Mouse (Mus musculus) liver, embryonic 13.5 days (tissue): ENCODE measurements around the gene Zfp169. TPM values are rescaled to one million over a fixed set of nuclear protein-coding genes. Genes with fewer than 3 reads are reported as not detected.
A peak's percentile ranks its signal among the peaks of the same experiment; 100 is the strongest.

Source experiments
- ATAC-seq: fragments of 200-750 bp; cut with Nextera tagmentation; 2 replicates; pipeline ENCODE4 v1.8.0; 2017; ENCODE audit warnings: low read depth, mild to moderate bottlenecking, moderate number of reproducible peaks, moderate library complexity
- DNase-seq: peaks from one replicate; pipeline ENCODE4 v3.0.0; 2022
- H3K27ac ChIP-seq: fragments of 300-500 bp; sonication (generic); 2 replicates; pipeline ENCODE4 v1.5.1; 2015; ENCODE audit warnings: moderate library complexity, mild to moderate bottlenecking, inconsistent platforms
- H3K27me3 ChIP-seq: fragments of 300-500 bp; sonication (generic); 2 replicates; pipeline ENCODE4 v1.6.1; 2015; ENCODE audit warnings: mild to moderate bottlenecking, inconsistent platforms
- H3K36me3 ChIP-seq: fragments of 300-500 bp; sonication (generic); 2 replicates; pipeline ENCODE4 v1.6.1; 2015; ENCODE audit warnings: mild to moderate bottlenecking, inconsistent platforms
- H3K4me1 ChIP-seq: fragments of 300-500 bp; sonication (generic); replicated peaks from 2 replicates; pipeline ENCODE4 v1.6.1; 2015; ENCODE audit warnings: inconsistent platforms
- H3K4me2 ChIP-seq: fragments of 300-500 bp; sonication (generic); 2 replicates; pipeline ENCODE4 v1.6.1; 2015; ENCODE audit warnings: inconsistent platforms, mild to moderate bottlenecking, moderate library complexity
- H3K4me3 ChIP-seq: fragments of 300-500 bp; sonication (generic); replicated peaks from 2 replicates; pipeline ENCODE4 v1.5.1; 2015; ENCODE audit warnings: mild to moderate bottlenecking, inconsistent platforms
- H3K9ac ChIP-seq: fragments of 300-500 bp; sonication (generic); 2 replicates; pipeline ENCODE4 v1.6.1; 2015; ENCODE audit warnings: mild to moderate bottlenecking, inconsistent platforms
- H3K9me3 ChIP-seq: fragments of 300-500 bp; sonication (generic); replicated peaks from 2 replicates; pipeline ENCODE4 v1.6.1; 2016; ENCODE audit warnings: inconsistent platforms
- WGBS: fragments of 180-500 bp; shearing (Covaris S2); methylation state at CpG from one replicate; pipeline ENCODE4 v1.1.7; 2015; ENCODE audit not compliant: insufficient replicate concordance; 5-methylcytosine and 5-hydroxymethylcytosine counted together
- polyA plus RNA-seq: library from polyadenylated mRNA; unstranded; fragments of >200 nt; fragmentation: Nextera tagmentation; extraction: Ambion mirVana; gene quantifications from 2 replicates; pipeline ENCODE4 v1.2.1, GENCODE M21; 2015

Zfp169 gene
- 0.70 and 0.92 TPM in 2 replicates for polyA plus RNA-seq

- peak; percentile 99 for ATAC-seq
- DNase-seq, result peak; percentile 73
- Histone ChIP-seq H3K4me2 (peak within 1 kb of the TSS; percentile 86), H3K27me3 (no peaks in the 10 kb centered on the region), H3K9me3 (no peaks in the 10 kb centered on the region), H3K9ac (peak within 1 kb of the TSS; percentile 81), H3K27ac (no peak within 1 kb of the TSS), H3K4me3 (peak within 1 kb of the TSS; percentile 80), H3K36me3 (no peaks in the 10 kb centered on the region), H3K4me1 (peaks cover 16% of the 10 kb centered on the region)
- 2% methylated on average over 34 of the region's 34 CpGs for WGBS
Measured at GRCm38 (mm10) chr13:48513003-48513929, at the start of gene Zfp169, which contains the start of gene A830005F24Rik. TSS of gene Zfp169 (minus strand) at chr13:48513451. TSS of gene A830005F24Rik (plus strand) at chr13:48513570.

GRCm38 (mm10) chr13:48562336-48562735 lies 49.1 kb upstream of the Zfp169 start:
- Histone ChIP-seq H3K36me3 (no peaks in the 10 kb centered on the region), H3K27ac (no peak overlapping the region), H3K4me2 (no peak overlapping the region), H3K9me3 (no peaks in the 10 kb centered on the region), H3K4me3 (no peak overlapping the region), H3K9ac (no peak overlapping the region), H3K27me3 (no peaks in the 10 kb centered on the region), H3K4me1 (no peaks in the 10 kb centered on the region)
- ATAC-seq, result no peak
- DNase-seq, result no peak
- whole genome bisulfite sequencing, result 68% methylated on average over 5 of the region's 5 CpGs

GRCm38 (mm10) chr13:48561481-48561880 lies 48.2 kb upstream of the Zfp169 start:
- no peaks in the 10 kb centered on the region for H3K36me3 ChIP-seq
- DNase-seq, result no peak
- H3K27ac ChIP-seq, result no peak overlapping the region
- H3K27me3 ChIP-seq, result no peaks in the 10 kb centered on the region
- H3K4me2 ChIP-seq, result no peak overlapping the region
- no peak overlapping the region for H3K9ac ChIP-seq
- H3K4me3 ChIP-seq, result no peak overlapping the region
- 59% methylated on average over 2 of the region's 2 CpGs for WGBS
- no peak for ATAC-seq
- H3K4me1 ChIP-seq, result no peaks in the 10 kb centered on the region
- no peaks in the 10 kb centered on the region for H3K9me3 ChIP-seq

GRCm38 (mm10) chr13:48555976-48556375 lies 42.7 kb upstream of the Zfp169 start:
- no peak for ATAC-seq
- Histone ChIP-seq H3K27me3 (no peaks in the 10 kb centered on the region), H3K9me3 (no peaks in the 10 kb centered on the region), H3K36me3 (no peaks in the 10 kb centered on the region), H3K9ac (no peak overlapping the region), H3K4me1 (peaks cover 7% of the 10 kb centered on the region; the same call in 1 of the 2 replicates), H3K4me2 (no peak overlapping the region), H3K4me3 (no peak overlapping the region), H3K27ac (no peak overlapping the region)
- WGBS, result 30% methylated on average over 1 of the region's 1 CpGs
- no peak for DNase-seq

- no peak for DNase-seq
- ATAC-seq, result no peak
- H3K4me3 ChIP-seq, result no peak overlapping the region
- H3K27me3 ChIP-seq, result no peaks in the 10 kb centered on the region
- H3K27ac ChIP-seq, result no peak overlapping the region
- WGBS, result 57% methylated on average over 1 of the region's 1 CpGs
- no peak overlapping the region for H3K9ac ChIP-seq
- peaks cover 7% of the 10 kb centered on the region; the same call in 1 of the 2 replicates for H3K4me1 ChIP-seq
- H3K36me3 ChIP-seq, result no peaks in the 10 kb centered on the region
- H3K4me2 ChIP-seq, result no peak overlapping the region
- H3K9me3 ChIP-seq, result no peaks in the 10 kb centered on the region
Measured at GRCm38 (mm10) chr13:48554552-48554951, 41.3 kb upstream of the Zfp169 start.

GRCm38 (mm10) chr13:48553511-48553910 lies 40.3 kb upstream of the Zfp169 start:
- H3K27me3 ChIP-seq, result no peaks in the 10 kb centered on the region
- no peak overlapping the region for H3K4me2 ChIP-seq
- H3K9ac ChIP-seq, result no peak overlapping the region
- ATAC-seq (no peak), DNase-seq (no peak)
- no peaks in the 10 kb centered on the region for H3K36me3 ChIP-seq
- no peak overlapping the region for H3K27ac ChIP-seq
- H3K4me3 ChIP-seq, result no peak overlapping the region
- WGBS, result 63% methylated on average over 5 of the region's 5 CpGs
- H3K9me3 ChIP-seq, result no peaks in the 10 kb centered on the region
- H3K4me1 ChIP-seq, result peaks cover 7% of the 10 kb centered on the region; the same call in 1 of the 2 replicates

- WGBS, result 57% methylated on average over 21 of the region's 21 CpGs
- H3K4me3 ChIP-seq, result no peak overlapping the region
- DNase-seq (no peak), ATAC-seq (no peak)
- H3K27me3 ChIP-seq, result no peaks in the 10 kb centered on the region
- no peaks in the 10 kb centered on the region for H3K9me3 ChIP-seq
- H3K36me3 ChIP-seq, result no peaks in the 10 kb centered on the region
- peaks cover 9% of the 10 kb centered on the region for H3K4me1 ChIP-seq
- no peak overlapping the region for H3K9ac ChIP-seq
- H3K4me2 ChIP-seq, result no peak overlapping the region
- peak overlapping the region; percentile 59 for H3K27ac ChIP-seq
Measured at GRCm38 (mm10) chr13:48552181-48553090, 39.2 kb upstream of the Zfp169 start.

GRCm38 (mm10) chr13:48548296-48548695 lies 35.0 kb upstream of the Zfp169 start:
- 79% methylated on average over 5 of the region's 5 CpGs for WGBS
- DNase-seq, result no peak
- Histone ChIP-seq H3K9me3 (no peaks in the 10 kb centered on the region), H3K4me1 (peaks cover 31% of the 10 kb centered on the region), H3K36me3 (no peaks in the 10 kb centered on the region), H3K27me3 (no peaks in the 10 kb centered on the region), H3K4me2 (no peak overlapping the region), H3K9ac (no peak overlapping the region), H3K4me3 (no peak overlapping the region), H3K27ac (no peak overlapping the region)
- no peak for ATAC-seq

GRCm38 (mm10) chr13:48547623-48548022 lies 34.4 kb upstream of the Zfp169 start:
- no peaks in the 10 kb centered on the region for H3K27me3 ChIP-seq
- H3K4me2 ChIP-seq, result no peak overlapping the region
- no peaks in the 10 kb centered on the region for H3K9me3 ChIP-seq
- no peak overlapping the region for H3K4me3 ChIP-seq
- no peaks in the 10 kb centered on the region for H3K36me3 ChIP-seq
- H3K27ac ChIP-seq, result no peak overlapping the region
- no peak overlapping the region for H3K9ac ChIP-seq
- ATAC-seq (no peak), DNase-seq (no peak)
- peaks cover 33% of the 10 kb centered on the region for H3K4me1 ChIP-seq
- 81% methylated on average over 6 of the region's 6 CpGs for WGBS

- DNase-seq (peak; percentile 100), ATAC-seq (peak; percentile 95)
- Histone ChIP-seq H3K4me3 (peak overlapping the region; percentile 98), H3K27me3 (no peaks in the 10 kb centered on the region), H3K36me3 (no peaks in the 10 kb centered on the region), H3K9ac (peak overlapping the region; percentile 99), H3K27ac (peak overlapping the region; percentile 98), H3K9me3 (no peaks in the 10 kb centered on the region), H3K4me1 (peaks cover 34% of the 10 kb centered on the region), H3K4me2 (peak overlapping the region; percentile 72)
- WGBS, result under 1% methylated on average over 72 of the region's 72 CpGs
Measured at GRCm38 (mm10) chr13:48546330-48546917, 33.2 kb upstream of the Zfp169 start.
